Mouse (Mus musculus) sigmoid colon, adult 10 weeks (tissue): ENCODE measurements around the gene Zfp105. TPM values are rescaled to one million over a fixed set of nuclear protein-coding genes. Genes with fewer than 3 reads are reported as not detected.

Experiments used
- polyA plus RNA-seq: library from polyadenylated mRNA; stranded (reverse); fragments of 350-450 nt; fragmentation: Illumina TruSeq; extraction: RNeasy Lipid Tissue Mini Kit (QIAGEN cat#74804); gene quantifications from one replicate; pipeline ENCODE4 v1.2.3, GENCODE M21; 2014; ENCODE audit warnings: low read depth, low replicate concordance

Gene Zfp105
- polyA plus RNA-seq: 3.2 TPM

GRCm38 (mm10) chr9:122922936-122923381 lies at the start of gene Zfp105:
Gene Zfp105, plus strand, starts transcription at chr9:122923072.

GRCm38 (mm10) chr9:122885385-122885784 lies 37.5 kb upstream of the Zfp105 start, which contains the start of gene Zkscan7:
Gene Zkscan7, plus strand, starts transcription at chr9:122885685.

GRCm38 (mm10) chr9:122950643-122951475 lies 28.0 kb downstream of the Zfp105 start, which contains the start of the genes 1110059G10Rik and Kif15:
Gene 1110059G10Rik, minus strand, starts transcription at chr9:122951000.
Gene Kif15, plus strand, starts transcription at chr9:122951046.

Other genes with a start within 250 kb of the Zfp105 start
- gene Topaz1, start 175.7 kb upstream of the Zfp105 start, polyA plus RNA-seq: not detected
- 17.8 TPM for gene Tcaim, start 117.5 kb upstream of the Zfp105 start, polyA plus RNA-seq
- not detected for gene Gm35549, start 79.0 kb upstream of the Zfp105 start, polyA plus RNA-seq
- gene Zfp445, start 57.1 kb upstream of the Zfp105 start, polyA plus RNA-seq: 161 TPM
- 40.1 TPM for gene Zkscan7, start 37.4 kb upstream of the Zfp105 start, polyA plus RNA-seq
- 105 TPM for gene 1110059G10Rik, start 27.9 kb downstream of the Zfp105 start, polyA plus RNA-seq
- gene Kif15, start 28.0 kb downstream of the Zfp105 start, polyA plus RNA-seq: 29.9 TPM
- 10.6 TPM for gene Tmem42, start 98.3 kb downstream of the Zfp105 start, polyA plus RNA-seq
- gene Tgm4, start 111.7 kb downstream of the Zfp105 start, polyA plus RNA-seq: not detected
- 42.0 TPM for gene Zdhhc3, start 190.1 kb downstream of the Zfp105 start, polyA plus RNA-seq
- 19.9 TPM for gene Exosc7, start 190.1 kb downstream of the Zfp105 start, polyA plus RNA-seq
- not detected for gene Clec3b, start 227.9 kb downstream of the Zfp105 start, polyA plus RNA-seq